Mouse (Mus musculus) monocyte, adult 2 months (primary cell): ENCODE measurements around the gene Tmbim4.

ENCODE experiments used
- DNase-seq, 2 experiments: peaks; one replicate each; pipeline ENCODE4 v3.0.0; 2022; ENCODE audit warnings: low spot score in 2 of 2, low read depth in 1 of 2

The Tmbim4 gene

GRCm38 (mm10) chr10:120242421-120242820 is 41.0 kb downstream of the Tmbim4 start:
- DNase-seq: no peak

- no peak for DNase-seq
These were observed 44.3 kb downstream of the Tmbim4 start for GRCm38 (mm10) chr10:120245681-120246080.

GRCm38 (mm10) chr10:120246994-120247750 is 45.8 kb downstream of the Tmbim4 start:
- peak in 1 of 2 experiments; percentile 34 for DNase-seq

- DNase-seq: no peak
These were observed 49.7 kb downstream of the Tmbim4 start for GRCm38 (mm10) chr10:120250911-120251683.

- no peak for DNase-seq
These were observed 50.4 kb downstream of the Tmbim4 start for GRCm38 (mm10) chr10:120251791-120252190.

GRCm38 (mm10) chr10:120252800-120253199 is 51.4 kb downstream of the Tmbim4 start:
- no peak for DNase-seq

GRCm38 (mm10) chr10:120257231-120257630 is 55.8 kb downstream of the Tmbim4 start:
- no peak for DNase-seq

- no peak for DNase-seq
These were observed 66.4 kb downstream of the Tmbim4 start for GRCm38 (mm10) chr10:120267790-120268189.

- no peak for DNase-seq
These were observed 68.6 kb downstream of the Tmbim4 start for GRCm38 (mm10) chr10:120269946-120270345.

GRCm38 (mm10) chr10:120270777-120271176 is 69.4 kb downstream of the Tmbim4 start:
- peak in 1 of 2 experiments; percentile 27 for DNase-seq

- no peak for DNase-seq
These were observed 69.9 kb downstream of the Tmbim4 start for GRCm38 (mm10) chr10:120271318-120271717.

GRCm38 (mm10) chr10:120271879-120272269 is 70.5 kb downstream of the Tmbim4 start:
- no peak for DNase-seq

- no peak for DNase-seq
These were observed 71.0 kb downstream of the Tmbim4 start for GRCm38 (mm10) chr10:120272270-120272883.

GRCm38 (mm10) chr10:120273335-120273734 is 71.9 kb downstream of the Tmbim4 start:
- DNase-seq: no peak
